Mouse (Mus musculus) hindbrain, embryonic 14.5 days (tissue): ENCODE results near the gene Zfp667. TPM values are rescaled to one million over a fixed set of nuclear protein-coding genes. Genes with fewer than 3 reads are reported as not detected.
"Not testable (repeated sequence)": the region's sequence is repeated elsewhere in the genome, so short reads cannot be mapped to it uniquely, and the experiment has no call there.

Experiments
- ATAC-seq: fragments of 200-750 bp; cut with Nextera tagmentation; 2 replicates; pipeline ENCODE4 v1.8.0; 2017; ENCODE audit warnings: moderate number of reproducible peaks, mild to moderate bottlenecking, moderate TSS enrichment, moderate library complexity; ENCODE audit not compliant: low FRiP score
- DNase-seq: peaks from one replicate; pipeline ENCODE4 v3.0.0-alpha.2; 2015; ENCODE audit warnings: low spot score
- H3K27ac ChIP-seq: fragments of 300-500 bp; sonication (generic); 2 replicates; pipeline ENCODE4 v1.5.1; 2014; ENCODE audit warnings: mild to moderate bottlenecking, moderate library complexity
- H3K27me3 ChIP-seq: fragments of 300-500 bp; sonication (generic); 2 replicates; pipeline ENCODE4 v1.6.1; 2014; ENCODE audit warnings: mild to moderate bottlenecking, low read length, mixed read lengths; ENCODE audit not compliant: control insufficient read depth, insufficient read depth
- H3K36me3 ChIP-seq: fragments of 300-500 bp; sonication (generic); replicated peaks from 2 replicates; pipeline ENCODE4 v1.6.1; 2014; ENCODE audit not compliant: control insufficient read depth, insufficient read depth
- H3K4me1 ChIP-seq: fragments of 300-500 bp; sonication (generic); replicated peaks from 2 replicates; pipeline ENCODE4 v1.6.1; 2014; ENCODE audit warnings: antibody characterized with exemption, low read length, mixed read lengths; ENCODE audit not compliant: control insufficient read depth, insufficient read depth
- H3K4me2 ChIP-seq: fragments of 300-500 bp; sonication (generic); replicated peaks from 2 replicates; pipeline ENCODE4 v1.6.1; 2014; ENCODE audit warnings: mild to moderate bottlenecking, moderate library complexity
- H3K4me3 ChIP-seq: fragments of 300-500 bp; sonication (generic); replicated peaks from 2 replicates; pipeline ENCODE4 v1.5.1; 2014; ENCODE audit warnings: mild to moderate bottlenecking, low read length
- H3K9ac ChIP-seq: fragments of 300-500 bp; sonication (generic); 2 replicates; pipeline ENCODE4 v1.6.1; 2014
- H3K9me3 ChIP-seq: fragments of 300-500 bp; sonication (generic); 2 replicates; pipeline ENCODE4 v1.6.1; 2016; ENCODE audit warnings: low read length; ENCODE audit not compliant: control insufficient read depth
- WGBS: fragments of 180-500 bp; shearing (Covaris S2); extraction: QIAGEN DNeasy Blood & Tissue Kit; methylation state at CpG from one replicate; pipeline ENCODE4 v1.1.7; 2014; 5-methylcytosine and 5-hydroxymethylcytosine counted together
- polyA plus RNA-seq: library from polyadenylated mRNA; unstranded; fragments of >200 nt; fragmentation: Nextera tagmentation; extraction: Ambion mirVana; gene quantifications from 2 replicates; pipeline ENCODE4 v1.2.1, GENCODE M21; 2014

Gene Zfp667
- polyA plus RNA-seq, 1 experiment from 2014 or later = 14.4 TPM

- Histone ChIP-seq H3K4me3 (peak overlapping the region; percentile 55), H3K9ac (peak overlapping the region; percentile 76), H3K9me3 (no peaks in the 10 kb centered on the region), H3K36me3 (peaks cover 20% of the 10 kb centered on the region; the same call in 1 of the 2 replicates), H3K27ac (peak overlapping the region; percentile 79), H3K4me1 (peaks cover 25% of the 10 kb centered on the region), H3K4me2 (peak overlapping the region; percentile 88), H3K27me3 (no peaks in the 10 kb centered on the region)
- 17% methylated on average over 15 of the region's 15 CpGs for WGBS
- peak; percentile 75 for DNase-seq
- peak; percentile 34 for ATAC-seq
Measured at GRCm38 (mm10) chr7:6286921-6287531, 647 bp downstream of the Zfp667 start.

DNA sequence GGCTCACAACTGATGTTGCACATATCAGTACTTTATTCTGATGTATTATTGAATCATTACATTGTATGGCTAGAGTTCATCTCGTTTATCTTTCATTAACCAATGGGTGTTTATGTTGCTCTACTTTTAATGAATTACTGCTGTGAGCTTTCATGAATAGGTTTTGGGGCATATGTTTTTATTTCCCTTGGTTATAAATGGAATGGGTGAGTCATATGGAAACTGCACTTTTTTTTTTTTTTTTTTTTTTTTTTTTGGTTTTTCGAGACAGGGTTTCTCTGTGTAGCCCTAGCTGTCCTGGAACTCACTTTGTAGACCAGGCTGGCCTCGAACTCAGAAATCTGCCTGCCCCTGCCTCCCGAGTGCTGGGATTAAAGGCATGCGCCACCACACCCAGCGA, 4.7 kb downstream of the Zfp667 start:
- H3K36me3 ChIP-seq = peaks cover 58% of the 10 kb centered on the region
- not testable (repeated sequence) for H3K9me3 ChIP-seq, H3K4me2 ChIP-seq, H3K27ac ChIP-seq, H3K27me3 ChIP-seq, H3K4me3 ChIP-seq, H3K9ac ChIP-seq, DNase-seq, ATAC-seq
- peaks cover 25% of the 10 kb centered on the region for H3K4me1 ChIP-seq
- WGBS = 94% methylated on average over 5 of the region's 6 CpGs

DNA sequence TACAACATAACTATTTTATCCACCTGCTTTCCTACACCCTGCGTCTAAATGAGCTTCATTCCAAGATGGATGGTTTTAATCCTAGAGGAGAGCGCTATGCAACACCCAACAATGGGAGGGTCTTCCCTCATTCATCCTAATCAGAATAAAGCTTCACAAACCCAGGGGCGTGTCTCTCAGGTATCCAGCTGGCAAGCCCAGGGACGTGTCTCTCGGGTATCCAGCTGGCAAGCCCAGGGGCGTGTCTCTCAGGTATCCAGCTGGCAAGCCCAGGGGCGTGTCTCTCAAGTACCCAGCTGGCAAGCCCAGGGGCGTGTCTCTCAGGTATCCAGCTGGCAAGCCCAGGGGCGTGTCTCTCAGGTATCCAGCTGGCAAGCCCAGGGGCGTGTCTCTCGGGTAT, 14.4 kb downstream of the Zfp667 start:
- Histone ChIP-seq H3K36me3 (peaks cover 80% of the 10 kb centered on the region), H3K9me3 (peaks cover 13% of the 10 kb centered on the region)
- not testable (repeated sequence) for DNase-seq, H3K4me1 ChIP-seq, H3K27me3 ChIP-seq, H3K4me2 ChIP-seq, ATAC-seq, H3K9ac ChIP-seq, H3K4me3 ChIP-seq, H3K27ac ChIP-seq
- WGBS = 82% methylated on average over 11 of the region's 11 CpGs

GRCm38 (mm10) chr7:6330458-6331232, 44.3 kb downstream of the Zfp667 start:
- 13% methylated on average over 23 of the region's 23 CpGs for WGBS
- Histone ChIP-seq H3K9ac (peak overlapping the region; percentile 88), H3K27ac (peak overlapping the region; percentile 90), H3K27me3 (no peaks in the 10 kb centered on the region), H3K4me2 (peak overlapping the region; percentile 69), H3K9me3 (no peaks in the 10 kb centered on the region), H3K36me3 (peaks cover 30% of the 10 kb centered on the region), H3K4me1 (peaks cover 9% of the 10 kb centered on the region; the same call in 1 of the 2 replicates), H3K4me3 (peak overlapping the region; percentile 61)
- DNase-seq (peak; percentile 46), ATAC-seq (peak; percentile 86)

- peak within 1 kb of the TSS; percentile 88 for H3K9ac ChIP-seq
- peak within 1 kb of the TSS; percentile 90 for H3K27ac ChIP-seq
- H3K27me3 ChIP-seq = no peaks in the 10 kb centered on the region
- peak within 1 kb of the TSS; percentile 69 for H3K4me2 ChIP-seq
- H3K36me3 ChIP-seq = peaks cover 23% of the 10 kb centered on the region
- H3K4me3 ChIP-seq = peak within 1 kb of the TSS; percentile 61
- ATAC-seq = peak; percentile 95
- H3K4me1 ChIP-seq = peaks cover 9% of the 10 kb centered on the region; the same call in 1 of the 2 replicates
- peak; percentile 89 for DNase-seq
- 6% methylated on average over 31 of the region's 31 CpGs for WGBS
- H3K9me3 ChIP-seq = no peaks in the 10 kb centered on the region
Measured at GRCm38 (mm10) chr7:6331233-6331956, 45.0 kb downstream of the Zfp667 start, which contains the start of gene Zfp583. Zfp583 (minus strand) TSS chr7:6331285.

DNA sequence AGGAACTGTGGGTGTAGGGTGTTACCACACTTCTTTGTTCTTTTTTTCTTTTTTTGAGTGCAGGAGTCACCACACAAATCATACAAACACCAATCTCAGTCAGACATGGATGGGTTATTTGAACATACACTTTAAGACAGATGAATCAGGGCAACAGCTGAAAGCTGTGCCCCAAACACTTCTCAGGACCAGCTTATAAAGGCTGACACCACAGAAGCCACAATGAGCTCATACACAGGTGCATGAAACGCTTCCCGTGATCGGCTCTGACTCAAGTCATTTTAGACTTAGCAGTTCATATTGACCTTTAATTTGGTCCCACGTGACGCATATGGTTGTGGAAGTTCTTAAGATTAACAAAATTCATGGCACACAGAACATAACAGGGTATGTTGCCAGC, 53.5 kb downstream of the Zfp667 start:
- Histone ChIP-seq H3K27ac (no peak overlapping the region), H3K4me2 (no peak overlapping the region), H3K4me3 (no peak overlapping the region), H3K27me3 (no peaks in the 10 kb centered on the region), H3K9me3 (no peaks in the 10 kb centered on the region), H3K9ac (no peak overlapping the region), H3K4me1 (peaks cover 5% of the 10 kb centered on the region; the same call in 1 of the 2 replicates), H3K36me3 (no peaks in the 10 kb centered on the region)
- DNase-seq = no peak
- WGBS = 88% methylated on average over 5 of the region's 5 CpGs
- no peak for ATAC-seq

DNA sequence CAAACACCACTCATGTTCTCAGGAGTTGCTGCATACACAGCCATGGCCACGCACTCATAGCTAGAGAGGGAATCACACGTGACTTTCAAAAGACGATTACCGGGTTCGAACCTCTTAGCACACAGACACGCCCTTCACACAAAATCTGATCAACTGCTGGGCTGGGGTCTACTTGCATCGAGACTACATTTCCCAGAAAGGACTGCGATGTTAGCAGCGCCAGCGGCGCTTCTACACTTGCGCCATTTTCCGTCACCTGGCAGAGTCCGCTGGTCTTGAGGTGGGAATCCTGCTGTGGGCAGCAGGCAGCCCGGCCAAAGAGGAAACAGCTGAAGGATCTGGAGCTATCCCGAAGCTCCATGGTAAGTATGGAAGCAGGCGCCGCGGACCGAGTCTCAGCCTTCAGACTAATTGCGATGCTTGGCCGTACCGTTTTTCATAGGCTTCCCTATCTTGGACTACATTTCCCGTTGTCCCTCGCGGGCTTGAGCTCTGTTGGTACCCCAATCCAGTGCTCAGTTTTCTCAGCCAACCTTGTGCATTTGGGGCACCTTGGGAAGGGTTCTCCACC, 57.2 kb downstream of the Zfp667 start, which contains the start of gene Gm3854:
Gene Gm3854 (plus strand): TSS at position 259 of the 571 bp plus-strand sequence.
- Histone ChIP-seq H3K27ac (peak within 1 kb of the TSS; percentile 91), H3K36me3 (no peaks in the 10 kb centered on the region; the same call in 1 of the 2 replicates), H3K9me3 (no peaks in the 10 kb centered on the region), H3K4me2 (peak within 1 kb of the TSS; percentile 54), H3K4me1 (peaks cover 5% of the 10 kb centered on the region; the same call in 1 of the 2 replicates), H3K27me3 (no peaks in the 10 kb centered on the region), H3K9ac (peak within 1 kb of the TSS; percentile 70), H3K4me3 (peak within 1 kb of the TSS; percentile 65)
- ATAC-seq (peak; percentile 92), DNase-seq (peak; percentile 87)
- under 1% methylated on average over 26 of the region's 26 CpGs for WGBS

- H3K36me3 ChIP-seq = no peaks in the 10 kb centered on the region; the same call in 1 of the 2 replicates
- no peak overlapping the region for H3K27ac ChIP-seq
- H3K27me3 ChIP-seq = no peaks in the 10 kb centered on the region
- peak overlapping the region; percentile 54 for H3K4me2 ChIP-seq
- no peaks in the 10 kb centered on the region for H3K9me3 ChIP-seq
- ATAC-seq (peak; percentile 53), DNase-seq (no peak)
- peak overlapping the region; percentile 65 for H3K4me3 ChIP-seq
- H3K9ac ChIP-seq = peak overlapping the region; percentile 70
- 29% methylated on average over 10 of the region's 10 CpGs for WGBS
- H3K4me1 ChIP-seq = peaks cover 5% of the 10 kb centered on the region; the same call in 1 of the 2 replicates
Measured at GRCm38 (mm10) chr7:6344124-6344523, 57.7 kb downstream of the Zfp667 start.
